Mouse (Mus musculus): Measurements from ENCODE around the gene Trmt5.

Trmt5 gene

DNA sequence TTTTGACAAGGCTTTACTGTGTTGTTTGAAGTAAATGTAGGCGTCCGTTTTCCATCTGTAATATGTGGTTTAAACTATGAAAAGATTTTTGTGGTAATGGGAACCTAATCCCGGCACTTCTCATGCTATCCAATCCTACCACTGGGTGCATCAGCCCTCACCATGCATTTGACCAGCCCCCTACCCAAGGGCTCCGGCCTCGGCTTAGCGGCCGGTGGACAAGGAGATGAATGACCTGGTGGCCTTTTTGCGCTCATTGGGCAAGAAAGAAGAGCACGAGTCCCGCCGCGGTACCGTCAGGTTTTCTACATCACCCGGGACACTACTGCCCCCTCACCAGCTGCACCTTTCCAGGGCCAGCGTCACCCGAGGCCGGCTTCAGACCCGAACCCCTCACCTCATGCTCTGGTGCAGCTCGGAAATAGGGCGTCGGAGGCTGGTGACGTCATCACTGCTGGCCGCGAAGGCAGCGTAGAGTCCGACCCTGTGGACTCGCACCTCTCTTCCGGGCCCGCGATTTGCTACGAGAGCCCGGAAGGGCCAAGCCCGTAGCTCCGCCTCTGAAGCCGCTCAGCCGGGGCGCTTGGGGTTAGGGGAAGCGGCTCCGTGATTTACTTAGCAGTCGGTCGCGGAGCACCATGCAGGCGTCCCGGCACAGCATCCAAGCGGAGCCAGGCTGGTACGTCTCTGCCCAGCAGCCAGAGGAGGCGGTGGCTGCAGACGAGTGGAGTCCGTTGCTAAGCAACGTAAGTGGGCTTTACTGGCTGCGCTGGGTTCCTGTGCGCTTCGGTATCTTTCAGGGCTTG, at the start of gene Trmt5, which contains the start of gene Slc38a6:
Gene Trmt5 (minus strand): TSS at position 424 of the 806 bp plus-strand sequence.
Gene Slc38a6 (plus strand): TSS at position 493 of the 806 bp plus-strand sequence.
- peak; percentile 95 to 96 for DNase-seq (ENCODE audit: low spot score in 2 of 2)

DNA sequence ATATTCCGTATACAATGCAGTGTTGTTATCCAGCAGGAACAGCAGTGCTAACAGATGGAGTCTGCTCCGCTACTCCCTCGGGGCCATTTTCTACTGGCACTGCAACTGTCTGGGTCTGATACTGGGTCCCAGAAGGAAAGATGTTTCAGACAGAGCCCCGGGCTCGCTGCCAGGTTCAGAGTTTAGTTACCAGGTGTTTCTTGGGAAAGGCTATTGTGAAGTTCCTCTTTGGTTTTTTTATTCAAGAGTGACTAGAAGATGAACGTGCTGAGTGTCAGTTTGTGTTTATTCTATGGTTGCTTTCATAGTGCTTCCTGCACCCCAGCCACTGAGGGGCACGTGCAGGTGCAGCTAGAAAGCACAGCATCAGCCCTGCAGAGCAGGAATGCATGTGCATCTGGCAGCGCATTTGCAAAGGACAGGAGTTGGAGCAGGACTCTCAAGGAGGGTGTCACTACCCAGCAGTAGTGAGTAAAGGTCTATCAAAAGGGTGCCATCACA, 47.6 kb upstream of the Trmt5 start:
- peak in 1 of 2 experiments; percentile 39 for DNase-seq (ENCODE audit: low spot score in 2 of 2)

DNA sequence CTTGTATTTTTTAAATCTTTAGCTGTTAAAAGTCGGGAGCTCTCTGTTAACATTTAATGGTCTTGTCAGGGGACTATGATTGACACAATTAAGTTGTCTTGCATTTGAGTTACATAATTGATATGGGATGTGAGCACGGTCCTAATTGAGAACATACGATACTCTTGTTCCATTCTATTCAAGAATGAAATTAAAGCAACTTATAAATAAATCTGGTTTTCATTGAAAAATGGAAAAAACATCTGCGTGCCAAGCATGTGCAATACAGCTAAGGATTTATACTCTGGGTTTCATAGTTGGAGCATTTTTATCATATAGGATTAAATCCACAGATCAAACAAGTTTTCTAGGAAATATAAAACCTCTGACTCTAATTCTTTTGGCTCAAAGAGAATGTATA, 46.2 kb upstream of the Trmt5 start:
- DNase-seq (ENCODE audit: low spot score in 2 of 2): no peak

DNA sequence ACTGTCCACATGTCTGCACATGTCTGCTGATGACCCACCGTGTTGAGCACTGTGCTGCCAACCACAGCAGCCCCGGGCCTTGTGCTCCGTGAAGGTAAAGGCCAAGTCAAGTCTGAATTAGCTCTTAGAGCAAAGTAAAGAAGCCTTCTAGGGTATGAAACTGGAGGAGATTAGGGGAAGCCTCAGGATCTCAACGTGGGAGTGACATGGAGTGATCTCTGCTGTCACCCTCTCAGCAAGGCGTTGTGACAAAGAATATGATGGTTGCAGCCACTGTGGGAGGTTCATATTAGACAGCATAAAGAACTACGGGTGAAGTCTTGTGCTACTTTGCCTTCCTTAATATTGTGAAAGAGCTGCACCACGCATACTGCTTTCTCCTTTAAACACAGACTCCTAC, 43.7 kb upstream of the Trmt5 start:
- no peak for DNase-seq (ENCODE audit: low spot score in 2 of 2)

DNA sequence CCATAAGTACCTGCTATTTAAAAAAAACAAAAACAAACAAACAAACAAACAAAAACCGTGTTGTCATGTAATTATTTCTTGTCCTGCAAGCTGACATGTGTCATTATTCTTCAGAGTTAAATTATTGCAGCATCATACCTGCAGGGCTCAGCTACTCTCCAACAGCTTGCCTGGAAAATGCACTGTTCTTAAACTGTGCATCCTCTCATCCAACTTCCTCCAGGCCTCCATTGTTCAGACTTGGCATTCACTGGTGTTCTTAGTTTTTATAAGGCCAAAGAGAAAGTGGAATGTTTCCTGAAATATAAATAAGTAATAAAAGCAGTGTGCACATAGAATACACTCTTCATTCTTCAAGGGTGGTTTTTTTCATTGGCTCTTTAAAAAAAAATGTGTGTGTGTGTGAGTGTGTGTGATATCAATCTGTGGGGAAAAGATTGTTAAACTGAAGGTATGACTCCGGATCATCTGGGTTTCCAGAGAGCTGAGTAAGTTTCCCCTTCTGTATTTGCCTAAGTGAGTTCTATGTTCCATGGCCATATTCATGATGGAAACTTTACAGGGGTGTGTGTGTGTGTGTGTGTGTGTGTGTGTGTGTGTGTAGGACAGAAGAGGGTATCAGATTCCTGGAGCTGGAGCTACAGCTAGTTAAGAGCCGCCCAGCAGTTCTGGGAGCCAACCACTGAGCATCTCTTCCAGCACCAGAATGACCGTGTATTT, 42.1 kb upstream of the Trmt5 start:
- no peak for DNase-seq (ENCODE audit: low spot score in 2 of 2)

DNA sequence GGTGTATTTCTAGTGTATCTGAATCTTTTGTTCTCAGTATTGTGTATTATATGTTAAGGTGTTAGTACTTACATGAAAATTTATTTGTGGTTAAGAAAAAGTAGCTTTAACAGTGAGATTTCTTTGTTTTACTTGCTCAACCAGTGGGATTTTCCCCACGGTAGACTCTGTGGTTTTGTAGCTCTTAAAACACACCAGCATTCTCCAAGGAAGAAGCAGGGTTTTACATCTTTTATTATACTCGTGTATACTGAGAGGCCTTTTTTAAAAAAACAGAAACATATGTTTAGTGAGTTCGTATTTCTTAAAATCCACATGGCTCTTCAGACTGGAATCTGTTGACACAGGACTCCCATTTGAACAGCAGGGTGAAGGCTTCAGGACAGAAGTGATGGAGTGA, 40.9 kb upstream of the Trmt5 start:
- DNase-seq (ENCODE audit: low spot score in 2 of 2): no peak

DNA sequence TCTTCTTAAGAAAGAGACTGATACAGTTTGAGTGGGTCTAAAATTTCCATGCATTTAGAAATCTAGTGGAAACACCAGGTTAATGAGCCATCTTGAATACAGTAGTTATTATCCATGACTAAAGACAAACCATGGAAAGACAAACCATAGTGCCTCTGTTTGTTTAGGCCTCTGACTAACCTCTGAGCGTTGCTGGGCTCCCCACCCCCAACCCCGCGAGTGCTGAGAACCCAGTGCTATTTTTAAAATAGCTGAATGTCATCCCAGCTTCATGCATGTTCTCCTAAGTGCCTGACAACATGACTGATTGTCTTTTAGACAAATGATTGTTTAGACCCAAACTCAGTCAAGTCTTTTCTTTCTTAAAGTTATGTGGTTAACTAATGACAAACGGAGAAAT, 39.1 kb upstream of the Trmt5 start:
- DNase-seq (ENCODE audit: low spot score in 2 of 2): no peak

DNA sequence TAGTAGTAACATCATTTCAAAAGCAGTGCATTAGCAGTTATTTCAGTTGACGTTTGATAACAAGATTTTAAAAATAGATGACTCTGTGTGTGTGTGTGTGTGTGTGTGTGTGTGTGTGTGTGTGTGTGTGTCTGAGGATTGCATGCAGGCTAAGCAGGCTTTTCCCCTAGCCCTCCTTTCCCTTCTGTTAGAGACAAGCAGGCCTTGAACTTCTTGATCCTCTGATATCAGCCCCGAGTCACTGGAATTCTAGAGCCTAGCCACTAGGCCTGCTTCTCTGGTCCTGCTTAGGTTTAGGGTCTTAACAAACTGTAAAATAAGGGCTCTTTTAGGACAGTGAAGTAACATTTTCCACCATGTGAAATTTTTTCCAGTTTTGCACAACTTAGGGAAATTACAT, 38.7 kb upstream of the Trmt5 start:
- DNase-seq (ENCODE audit: low spot score in 2 of 2): no peak

DNA sequence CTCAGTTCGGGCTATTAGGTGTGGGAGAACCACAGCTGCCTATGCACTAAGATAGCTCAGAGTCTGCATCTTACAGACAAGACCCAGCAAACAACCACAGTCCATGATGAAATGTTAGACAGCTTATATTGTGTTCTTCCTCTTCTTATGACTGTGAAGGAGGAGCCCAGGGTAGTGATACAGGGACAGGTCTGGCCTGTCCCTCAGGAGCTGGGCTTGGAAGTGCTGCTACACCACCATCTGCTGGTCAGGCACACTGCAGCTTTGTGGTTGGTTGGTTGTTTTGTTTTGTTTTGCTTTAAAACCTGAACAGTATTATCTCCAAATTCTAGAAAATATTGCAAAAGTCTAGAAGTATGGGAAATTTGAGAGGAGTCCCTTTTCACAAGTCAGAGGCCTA, 38.2 kb upstream of the Trmt5 start:
- DNase-seq (ENCODE audit: low spot score in 2 of 2): no peak

DNA sequence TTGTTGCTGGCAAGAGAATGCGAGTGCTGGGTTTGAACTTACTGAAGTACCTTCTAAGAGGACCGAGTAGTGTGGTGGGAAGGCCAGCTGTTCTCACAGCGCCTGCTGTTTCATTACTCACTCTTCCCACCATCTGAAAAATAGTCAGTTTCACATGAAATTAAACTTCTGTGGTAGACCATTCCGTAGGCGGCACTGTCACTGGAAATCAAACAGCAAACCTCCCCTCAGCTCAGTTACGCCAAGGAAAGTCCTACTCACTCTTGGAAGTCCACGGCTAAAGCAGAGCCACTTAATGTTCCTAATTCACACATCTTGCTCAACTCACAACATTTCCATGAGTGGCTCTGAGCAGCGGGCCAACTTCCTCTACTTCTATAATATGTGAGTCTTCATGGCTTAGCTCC, 37.7 kb upstream of the Trmt5 start:
- DNase-seq (ENCODE audit: low spot score in 2 of 2): no peak

DNA sequence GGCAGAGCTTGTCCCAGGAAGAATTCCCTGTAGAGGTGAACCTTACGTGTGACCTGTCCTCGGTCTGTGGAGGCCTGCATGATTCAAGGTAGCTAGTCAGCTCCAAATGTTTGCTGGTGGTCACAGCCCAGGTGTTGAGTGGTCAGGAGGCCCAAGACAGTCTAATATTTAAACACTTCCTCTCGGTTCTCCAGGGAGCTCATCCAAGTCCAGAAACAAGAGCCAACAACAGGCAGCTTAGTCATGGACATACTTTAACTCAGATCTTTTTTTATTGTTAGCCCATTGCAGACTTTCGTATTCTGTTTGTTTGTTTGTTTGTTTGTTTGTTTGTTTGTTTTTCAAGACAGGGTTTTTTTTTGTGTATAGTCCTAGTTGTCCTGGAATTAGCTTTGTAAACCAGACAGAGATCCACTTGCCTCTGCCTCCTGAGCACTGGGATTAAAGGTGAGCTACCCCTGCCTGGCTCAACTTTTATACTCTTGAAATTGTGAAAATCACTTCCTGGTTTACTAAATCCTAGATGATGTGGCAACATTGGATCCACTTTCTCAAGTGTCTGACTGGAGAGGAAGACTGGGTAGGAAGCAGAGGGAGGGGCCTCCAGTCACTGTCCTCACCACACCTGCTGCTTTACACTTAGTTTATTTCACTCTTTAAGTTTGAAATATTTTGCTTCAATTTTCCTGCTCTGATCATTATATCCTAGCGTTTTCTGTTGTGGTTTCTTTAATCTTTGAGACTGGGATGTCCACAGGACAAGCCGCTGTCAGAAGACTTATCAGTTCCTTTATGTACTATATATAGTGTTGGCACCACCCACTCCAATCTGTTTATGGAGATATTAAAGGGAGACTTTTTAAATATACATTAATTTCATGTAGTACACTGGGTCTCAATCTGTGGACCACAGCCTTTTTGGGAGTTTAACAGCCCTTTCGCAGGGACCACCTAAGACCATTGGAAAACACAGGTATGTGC, 31.5 kb upstream of the Trmt5 start:
- DNase-seq (ENCODE audit: low spot score in 2 of 2): no peak

DNA sequence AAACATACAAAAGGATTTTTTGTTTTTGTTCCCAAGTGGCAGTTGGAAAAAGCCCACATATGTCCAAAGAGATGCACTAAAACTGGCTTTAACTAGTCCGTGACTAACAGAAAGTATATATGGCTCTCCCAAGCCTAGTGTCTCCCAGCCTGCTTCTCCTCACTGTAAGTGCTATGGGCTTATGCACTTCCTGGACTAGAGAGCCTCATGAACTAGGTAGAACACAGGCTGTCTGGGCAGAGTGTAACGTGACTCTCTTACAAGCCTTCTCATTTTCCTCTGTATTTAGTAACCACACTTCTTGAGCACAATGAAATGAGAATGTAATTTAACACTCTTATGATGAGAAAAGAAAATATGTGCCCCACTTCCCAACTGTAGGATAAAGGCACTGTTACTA, 22.2 kb upstream of the Trmt5 start:
- DNase-seq (ENCODE audit: low spot score in 2 of 2): no peak

DNA sequence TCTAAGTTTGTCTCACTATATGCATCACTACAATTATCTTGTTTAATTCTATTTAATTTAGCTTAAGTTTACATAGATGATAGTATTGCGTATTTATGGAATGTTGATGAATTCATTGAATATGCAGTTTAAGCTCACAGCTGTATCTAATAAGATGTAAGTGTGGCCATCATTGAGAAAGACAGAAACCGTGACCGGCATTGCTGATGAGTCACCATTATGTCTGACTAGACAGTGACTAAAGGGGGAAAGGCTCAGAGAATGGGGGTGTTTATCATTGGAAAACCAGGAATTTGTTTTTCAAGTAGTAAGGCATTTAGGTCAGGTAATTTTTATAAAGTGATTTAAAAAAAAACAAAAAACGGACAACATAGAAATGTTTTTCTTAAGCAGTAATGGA, 21.2 kb upstream of the Trmt5 start:
- DNase-seq (ENCODE audit: low spot score in 2 of 2): no peak

DNA sequence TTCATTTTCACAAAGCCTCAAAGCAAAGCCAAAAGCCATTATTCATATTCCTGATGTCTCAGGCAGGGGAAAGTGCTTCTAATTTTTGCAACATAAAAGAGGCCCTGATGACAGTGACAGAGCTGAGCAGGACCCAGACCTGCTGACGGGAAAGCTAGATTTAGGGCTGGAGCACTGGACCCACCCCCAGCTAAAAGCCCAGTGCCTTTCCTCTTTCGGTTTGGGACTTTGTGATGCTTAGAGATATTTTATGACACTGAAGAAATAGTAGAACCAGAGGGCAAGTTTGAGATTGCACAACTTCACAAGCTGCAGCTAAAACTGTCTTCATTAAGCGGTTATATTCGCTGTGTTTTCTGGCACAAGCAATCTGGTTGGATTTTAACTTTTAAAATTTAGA, 18.1 kb upstream of the Trmt5 start:
- DNase-seq (ENCODE audit: low spot score in 2 of 2): no peak

DNA sequence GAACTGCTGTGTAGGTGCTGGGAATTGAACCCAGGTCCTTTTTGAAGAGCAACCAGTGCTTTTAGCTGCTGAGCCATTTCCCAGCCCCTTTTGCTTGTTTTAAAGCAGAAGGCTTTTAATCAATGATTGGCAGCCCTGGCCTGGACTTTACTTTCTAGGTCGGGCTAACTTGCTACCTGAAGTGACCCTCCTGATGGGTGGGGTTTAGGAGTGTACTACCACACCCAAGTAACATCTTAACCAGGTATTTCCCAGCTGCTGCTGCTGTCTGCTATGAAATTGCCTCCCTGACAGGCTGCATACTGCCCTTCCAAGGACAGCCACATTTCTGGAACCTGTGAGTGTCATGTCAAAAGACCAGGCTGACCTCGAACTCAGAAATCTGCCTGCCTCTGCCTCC, 14.0 kb upstream of the Trmt5 start:
- no peak for DNase-seq (ENCODE audit: low spot score in 2 of 2)

DNA sequence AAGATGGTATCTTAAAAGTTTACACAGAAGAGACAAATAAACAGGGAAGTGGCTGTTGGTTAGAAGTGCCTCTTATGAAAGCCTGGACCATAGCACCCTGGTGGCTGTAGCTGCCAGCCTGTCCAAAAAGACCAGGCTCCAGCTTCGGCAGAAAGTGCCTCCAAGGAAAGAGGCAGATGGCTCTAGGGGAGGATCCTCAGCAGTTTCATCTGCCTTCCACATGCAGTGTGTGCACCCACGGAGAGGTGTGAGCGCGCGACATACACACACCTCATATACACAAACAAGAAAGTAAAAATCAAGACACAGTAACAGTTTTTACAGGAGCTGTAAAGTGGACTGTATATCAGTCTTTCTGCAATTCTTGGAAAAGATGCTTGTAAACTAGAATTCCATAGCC, 12.1 kb upstream of the Trmt5 start:
- no peak for DNase-seq (ENCODE audit: low spot score in 2 of 2)

DNA sequence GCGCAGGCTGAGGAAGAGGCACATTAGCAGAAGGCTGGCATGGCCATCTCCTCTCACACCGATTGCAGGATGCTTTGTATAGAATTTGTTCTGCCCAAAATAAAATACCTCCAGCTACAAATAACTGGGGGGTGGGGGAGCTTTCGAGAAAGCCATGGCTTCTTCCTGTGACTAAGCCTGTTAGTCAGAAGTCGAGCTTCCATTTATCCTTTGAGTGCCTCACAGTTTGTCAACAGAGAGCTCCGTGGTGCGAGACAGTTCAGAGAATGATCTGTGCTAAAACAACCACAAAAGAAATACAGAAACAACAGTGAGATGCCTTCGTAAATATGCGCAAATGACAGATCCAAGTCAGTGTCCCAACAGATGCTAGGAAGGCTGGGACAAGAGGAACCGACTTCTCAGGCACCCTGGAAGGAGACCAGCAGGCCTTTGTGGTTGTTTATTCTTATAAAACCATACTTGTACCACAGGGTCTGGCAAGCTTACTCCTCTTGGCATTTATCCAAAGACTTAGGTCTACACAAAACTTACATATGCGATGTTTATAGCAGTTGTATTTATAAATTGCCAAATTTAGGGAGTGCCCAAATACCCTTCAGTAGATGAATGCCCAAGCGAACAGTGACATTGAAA, 9.1 kb upstream of the Trmt5 start:
- no peak for DNase-seq (ENCODE audit: low spot score in 2 of 2)

DNA sequence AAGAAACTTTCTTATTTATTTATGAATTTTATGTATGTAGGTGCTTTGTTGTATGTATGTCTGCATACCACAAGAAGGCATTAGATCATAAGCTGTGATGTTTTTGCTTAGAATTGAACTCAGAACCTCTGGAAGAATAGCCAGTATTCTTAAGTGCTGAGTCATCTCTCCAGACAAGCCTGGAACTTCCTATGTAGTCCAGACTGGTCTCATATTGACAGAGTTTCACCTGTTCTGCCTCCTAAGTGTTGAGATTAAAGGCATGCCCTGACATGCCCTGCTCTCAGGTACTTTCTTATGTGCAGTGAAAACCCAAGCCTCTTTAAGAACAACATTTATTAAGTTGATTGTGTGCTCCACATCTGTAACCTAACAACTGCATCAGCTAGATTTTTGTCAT, 8.4 kb upstream of the Trmt5 start:
- DNase-seq (ENCODE audit: low spot score in 2 of 2): no peak

DNA sequence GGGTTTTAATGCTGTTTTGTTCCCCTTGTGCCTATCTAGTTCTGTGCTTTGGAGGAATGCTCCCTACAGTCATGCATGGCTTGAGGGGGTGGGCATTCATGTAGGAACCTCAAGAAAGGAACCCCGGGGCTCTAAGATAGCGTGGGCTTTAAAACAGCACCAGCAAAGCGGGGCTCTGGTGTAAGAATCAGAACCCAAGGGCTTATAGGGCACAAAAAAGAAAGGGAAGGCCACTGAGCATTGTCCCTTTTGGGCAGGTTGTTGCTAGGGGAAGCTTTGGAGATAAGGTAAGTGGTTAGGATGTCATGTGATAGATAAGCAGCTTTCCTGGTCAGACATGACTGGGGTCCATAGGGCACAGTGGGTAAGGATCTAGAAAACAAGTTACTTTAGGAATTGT, 2.1 kb upstream of the Trmt5 start:
- no peak for DNase-seq (ENCODE audit: low spot score in 2 of 2)

DNA sequence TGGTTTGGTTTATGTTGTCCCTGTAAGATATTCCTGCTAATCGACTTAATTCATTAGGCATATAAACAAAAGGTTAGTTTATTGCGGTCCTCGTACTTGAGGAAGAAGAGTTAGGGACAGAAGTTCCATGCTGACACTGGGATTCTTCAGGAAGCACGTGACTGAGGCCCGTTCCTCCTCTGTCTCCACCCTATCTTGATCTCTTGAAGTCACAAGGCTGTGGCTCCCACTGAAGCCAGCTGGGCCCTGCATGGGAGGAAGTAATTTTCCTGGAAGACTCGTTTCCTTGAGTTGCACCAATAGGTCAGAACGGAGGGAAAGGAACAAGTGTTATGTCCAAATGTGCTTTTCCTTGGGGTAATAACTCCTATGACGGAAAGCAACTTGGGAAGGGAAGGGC, 1.1 kb upstream of the Trmt5 start:
- DNase-seq (ENCODE audit: low spot score in 2 of 2): no peak

DNA sequence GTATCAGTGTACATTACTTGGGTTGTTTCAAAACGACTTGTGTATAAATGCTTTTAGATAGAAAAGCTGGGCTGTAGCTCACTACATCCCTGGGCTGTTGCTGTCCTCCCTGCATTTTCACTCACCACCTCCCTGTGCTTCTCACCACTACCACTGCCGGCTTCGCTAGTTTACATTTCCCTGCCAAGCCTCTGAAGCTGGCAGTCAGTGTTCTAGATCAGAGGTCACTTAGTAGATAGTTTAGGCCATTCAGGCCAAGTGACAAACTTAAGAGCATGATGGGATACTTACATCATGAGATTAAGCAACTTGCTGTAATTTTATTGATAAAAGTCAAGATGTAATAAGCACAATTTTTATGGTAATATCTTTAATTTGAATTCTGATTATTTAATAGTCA, 11.6 kb downstream of the Trmt5 start:
- no peak for DNase-seq (ENCODE audit: low spot score in 2 of 2)
